Mouse (Mus musculus): ENCODE measurements around the gene Fam104a. TPM values are rescaled to one million over a fixed set of nuclear protein-coding genes. Genes with fewer than 3 reads are reported as not detected.

Gene Fam104a
- 43.9 and 46.5 TPM in 2 replicates for polyA plus RNA-seq (2015; fragmentation: Nextera tagmentation; extraction: Ambion mirVana)

DNA sequence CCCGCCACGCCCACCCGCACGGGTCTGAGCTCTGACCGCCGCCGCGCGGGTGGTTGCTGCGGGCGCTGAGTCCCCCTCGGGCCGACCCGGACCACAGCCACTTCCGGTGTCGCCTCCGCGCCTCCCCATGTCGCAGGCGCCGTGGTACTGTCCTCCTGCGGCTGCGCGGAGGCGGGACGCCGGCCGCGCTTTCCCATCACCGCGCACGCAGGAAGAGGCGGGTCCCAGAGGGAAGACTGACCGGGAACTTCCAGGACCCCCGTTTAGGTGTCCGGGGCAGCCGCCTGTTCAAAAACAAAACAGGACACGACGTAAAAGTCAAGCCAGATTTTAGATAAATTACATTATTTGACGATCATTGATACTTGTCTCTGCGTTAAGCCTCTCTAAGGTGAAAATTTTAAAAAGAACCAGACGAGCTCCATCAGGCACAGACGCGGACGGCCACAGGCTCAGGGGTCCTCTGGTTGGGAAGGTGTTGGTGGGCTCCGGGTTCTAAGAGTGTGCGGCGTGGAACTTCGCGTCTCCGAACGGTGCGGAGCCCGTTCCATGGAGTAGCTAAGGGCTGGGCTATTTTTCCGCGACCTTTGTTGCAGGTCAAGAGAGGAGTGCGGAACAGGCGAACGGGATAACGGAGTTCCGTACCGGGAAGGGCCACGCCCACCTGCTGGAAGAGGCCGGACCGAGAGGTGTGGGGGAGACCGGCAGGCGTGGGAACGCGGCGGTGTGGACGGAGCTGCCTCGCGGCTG lies at the start of gene Fam104a, which contains the start of gene D11Wsu47e:
Fam104a (minus strand) TSS at position 199 of the 750 bp plus-strand sequence.
D11Wsu47e (plus strand) TSS at position 456 of the 750 bp plus-strand sequence.
- ATAC-seq (ENCODE audit: extremely low read depth, insufficient number of reproducible peaks, low FRiP score, low TSS enrichment): peak; percentile 90
- H3K27me3 ChIP-seq (replicated peaks): no peaks in the 10 kb centered on the region
- peak within 1 kb of the TSS; percentile 82 for H3K4me2 ChIP-seq
- no peaks in the 10 kb centered on the region for H3K9me3 ChIP-seq
- H3K36me3 ChIP-seq: peaks cover 17% of the 10 kb centered on the region
- H3K4me3 ChIP-seq: peak within 1 kb of the TSS; percentile 95
- H3K9ac ChIP-seq: peak within 1 kb of the TSS; percentile 98
- WGBS: under 1% methylated on average over 70 of the region's 73 CpGs
- peaks cover 46% of the 10 kb centered on the region for H3K4me1 ChIP-seq
- peak within 1 kb of the TSS; percentile 99 for H3K27ac ChIP-seq (replicated peaks)

DNA sequence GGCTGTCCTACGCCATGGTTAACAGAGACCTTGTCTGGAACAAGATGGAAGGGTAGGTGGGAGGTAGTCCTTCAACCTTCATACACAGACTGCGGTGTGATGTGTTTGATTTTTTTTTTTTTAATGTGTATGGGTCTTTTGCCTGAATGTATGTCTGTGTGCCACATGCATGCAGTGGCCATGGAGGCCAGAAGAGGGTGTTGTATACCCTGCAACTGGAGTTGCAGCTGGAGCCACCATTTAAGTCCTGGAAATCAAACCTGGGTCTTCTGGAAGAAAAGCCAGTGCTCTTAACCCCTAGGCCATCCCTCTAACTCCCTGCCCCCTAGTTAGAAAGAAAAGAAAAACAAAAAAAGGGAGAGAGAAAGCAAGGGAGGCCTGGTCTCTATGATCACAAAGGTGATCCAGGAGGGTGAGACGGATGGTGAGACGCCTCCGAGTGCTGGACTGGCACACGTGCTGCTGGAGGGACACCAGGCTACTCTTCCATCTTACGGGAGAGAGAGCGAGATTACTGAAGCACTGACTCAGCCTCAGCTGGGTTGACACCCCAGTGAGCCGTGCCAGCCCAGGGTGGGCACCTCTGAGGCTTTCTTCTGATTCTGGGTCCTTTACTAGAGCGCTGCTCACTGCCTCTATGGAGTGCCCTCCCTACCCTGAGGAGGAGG lies 48.1 kb upstream of the Fam104a start:
- no peak overlapping the region for H3K9ac ChIP-seq
- no peak overlapping the region for H3K27ac ChIP-seq (replicated peaks)
- no peak overlapping the region for H3K4me2 ChIP-seq
- no peak overlapping the region for H3K4me3 ChIP-seq
- no peak for ATAC-seq (ENCODE audit: extremely low read depth, insufficient number of reproducible peaks, low FRiP score, low TSS enrichment)
- H3K4me1 ChIP-seq: peaks cover 60% of the 10 kb centered on the region
- H3K27me3 ChIP-seq (replicated peaks): no peaks in the 10 kb centered on the region
- peaks cover 29% of the 10 kb centered on the region for H3K36me3 ChIP-seq
- no peaks in the 10 kb centered on the region for H3K9me3 ChIP-seq
- WGBS: 90% methylated on average over 10 of the region's 10 CpGs

DNA sequence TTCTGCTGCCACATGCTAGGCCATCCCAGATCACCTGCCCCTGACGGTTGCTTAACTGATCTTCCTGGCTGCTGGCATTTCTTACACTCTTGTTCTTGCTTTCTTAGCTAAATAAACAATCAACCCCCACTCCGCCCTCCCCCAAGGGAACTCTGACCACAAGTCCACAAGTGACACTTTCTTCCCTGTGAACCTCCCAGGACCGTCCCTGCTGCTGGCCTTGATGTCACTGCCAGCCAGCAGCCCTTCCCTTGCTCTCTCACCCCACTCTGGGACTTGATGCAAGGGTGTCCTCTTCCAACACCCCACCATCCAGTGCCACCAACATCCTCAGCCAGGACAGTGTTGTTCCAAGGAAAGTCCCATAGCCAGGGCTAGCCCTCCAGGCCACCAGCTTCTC lies 46.9 kb upstream of the Fam104a start:
- Histone ChIP-seq H3K9me3 (no peaks in the 10 kb centered on the region), H3K4me2 (no peak overlapping the region), H3K36me3 (peaks cover 37% of the 10 kb centered on the region), H3K9ac (no peak overlapping the region), H3K4me1 (peaks cover 59% of the 10 kb centered on the region), H3K4me3 (no peak overlapping the region), H3K27me3 (replicated peaks) (no peaks in the 10 kb centered on the region), H3K27ac (replicated peaks) (no peak overlapping the region)
- WGBS: 60% methylated on average over 3 of the region's 3 CpGs
- no peak for ATAC-seq (ENCODE audit: extremely low read depth, insufficient number of reproducible peaks, low FRiP score, low TSS enrichment)

DNA sequence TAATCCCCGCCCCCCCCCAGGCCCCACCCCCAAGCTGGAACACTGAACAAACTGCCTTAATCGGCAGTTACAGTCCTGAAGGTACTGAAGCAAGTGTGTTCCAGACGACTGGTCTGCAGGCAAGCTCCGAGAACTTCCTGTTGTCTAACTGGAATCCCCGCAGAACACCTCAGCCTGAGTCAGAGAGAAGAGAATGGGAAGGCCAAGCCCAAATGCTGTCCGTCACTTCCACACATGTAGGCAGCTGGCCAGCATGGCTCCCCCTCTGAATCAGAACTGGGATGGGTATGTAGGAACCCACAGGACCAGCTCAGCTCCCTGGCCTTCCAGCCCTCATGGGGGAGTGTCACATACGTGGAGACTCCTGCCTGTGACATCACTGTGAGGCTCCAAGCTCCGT lies 46.0 kb upstream of the Fam104a start:
- no peaks in the 10 kb centered on the region for H3K9me3 ChIP-seq
- no peak overlapping the region for H3K4me2 ChIP-seq
- H3K27me3 ChIP-seq (replicated peaks): no peaks in the 10 kb centered on the region
- ATAC-seq (ENCODE audit: extremely low read depth, insufficient number of reproducible peaks, low FRiP score, low TSS enrichment): no peak
- H3K4me1 ChIP-seq: peaks cover 57% of the 10 kb centered on the region
- peaks cover 43% of the 10 kb centered on the region for H3K36me3 ChIP-seq
- H3K27ac ChIP-seq (replicated peaks): no peak overlapping the region
- WGBS: 58% methylated on average over 8 of the region's 8 CpGs
- no peak overlapping the region for H3K9ac ChIP-seq
- no peak overlapping the region for H3K4me3 ChIP-seq

DNA sequence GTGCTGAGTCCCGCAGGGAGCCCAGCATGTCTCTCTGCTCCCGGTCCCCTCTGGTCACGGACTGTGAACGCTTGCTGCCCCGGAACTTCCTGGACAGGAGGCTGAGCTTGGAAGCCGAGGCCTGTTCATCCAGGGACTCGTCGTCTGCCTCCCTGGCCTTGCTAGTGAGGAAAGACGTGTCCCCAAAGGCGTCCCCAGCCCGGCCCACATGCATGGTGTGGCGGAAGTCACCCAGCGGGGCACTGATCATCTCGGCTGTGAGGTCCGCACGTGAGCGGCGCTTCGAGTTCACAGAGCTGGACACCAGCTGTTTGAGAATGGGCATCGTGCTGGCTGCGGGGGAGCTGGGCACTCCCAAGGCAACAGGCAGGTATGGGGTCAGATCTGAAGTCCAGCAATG lies 45.3 kb upstream of the Fam104a start:
- H3K4me3 ChIP-seq: no peak overlapping the region
- H3K27me3 ChIP-seq (replicated peaks): no peaks in the 10 kb centered on the region
- peaks cover 50% of the 10 kb centered on the region for H3K4me1 ChIP-seq
- no peak for ATAC-seq (ENCODE audit: extremely low read depth, insufficient number of reproducible peaks, low FRiP score, low TSS enrichment)
- 88% methylated on average over 21 of the region's 21 CpGs for WGBS
- peaks cover 48% of the 10 kb centered on the region for H3K36me3 ChIP-seq
- H3K9me3 ChIP-seq: no peaks in the 10 kb centered on the region
- no peak overlapping the region for H3K4me2 ChIP-seq
- no peak overlapping the region for H3K27ac ChIP-seq (replicated peaks)
- no peak overlapping the region for H3K9ac ChIP-seq

DNA sequence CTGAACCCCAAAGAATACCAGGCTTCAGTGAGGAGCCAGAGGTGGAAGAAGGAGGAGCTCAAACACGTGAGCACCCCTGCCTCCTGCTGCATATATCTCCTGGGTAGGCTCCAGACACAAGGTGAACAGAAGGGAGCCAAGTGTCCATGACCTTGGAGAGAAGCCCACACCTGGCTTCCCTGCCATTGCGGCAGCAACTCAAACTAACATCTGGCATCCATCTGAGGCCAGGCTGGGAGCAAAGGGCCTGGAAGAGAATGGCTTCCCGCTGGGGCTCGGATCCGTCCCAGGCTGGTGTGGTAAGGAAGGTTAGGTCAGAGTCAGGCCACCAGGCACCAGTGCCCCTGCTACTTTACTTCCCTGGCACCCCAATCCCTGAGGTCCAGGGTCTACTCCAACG lies 44.0 kb upstream of the Fam104a start:
- no peak for ATAC-seq (ENCODE audit: extremely low read depth, insufficient number of reproducible peaks, low FRiP score, low TSS enrichment)
- no peak overlapping the region for H3K9ac ChIP-seq

DNA sequence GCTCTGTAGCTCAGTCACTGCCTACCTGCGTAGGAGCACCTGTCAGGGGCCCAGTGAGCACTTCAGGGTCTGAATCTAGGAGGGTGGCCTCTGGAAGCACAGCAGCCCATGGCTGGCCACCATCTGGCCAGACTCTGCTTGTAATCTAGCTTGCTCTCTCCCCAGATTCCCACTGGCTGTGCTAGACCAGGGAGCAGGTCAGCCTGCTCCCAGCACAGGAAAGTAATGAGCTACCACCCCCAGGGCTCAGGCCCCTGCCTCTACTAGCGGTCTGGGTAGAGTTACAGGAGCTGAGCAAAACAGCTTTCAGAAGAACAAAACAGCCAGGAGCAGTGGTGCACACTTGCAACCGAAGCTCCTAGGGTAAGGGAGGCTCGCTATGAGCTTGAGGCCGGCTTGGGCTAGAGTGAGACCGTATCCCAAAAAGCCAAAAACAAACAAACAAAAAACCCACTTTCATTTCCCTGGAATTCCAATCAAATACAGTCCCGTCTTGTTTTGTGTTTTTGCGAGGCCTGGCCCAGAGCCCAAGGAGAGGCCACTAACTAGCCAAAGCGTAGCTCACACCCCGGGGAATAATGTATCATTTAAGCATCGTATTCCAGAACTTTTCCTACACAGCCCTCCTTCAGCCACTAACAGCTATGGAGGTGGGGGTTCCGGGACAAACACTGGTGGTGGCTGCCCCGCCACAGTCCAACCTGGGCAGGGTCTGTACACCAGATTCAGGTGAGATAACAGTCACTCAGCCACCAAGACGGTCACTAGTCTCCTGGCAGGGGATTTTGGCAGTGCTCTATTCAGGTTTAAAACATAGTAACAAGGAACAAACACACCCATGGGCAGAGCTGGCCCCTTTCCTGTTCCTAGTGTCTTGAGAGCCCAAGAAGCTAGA lies 43.3 kb upstream of the Fam104a start:
- H3K27me3 ChIP-seq (replicated peaks): no peaks in the 10 kb centered on the region
- no peaks in the 10 kb centered on the region for H3K9me3 ChIP-seq
- 87% methylated on average over 14 of the region's 14 CpGs for WGBS
- H3K4me1 ChIP-seq: peaks cover 40% of the 10 kb centered on the region
- peaks cover 49% of the 10 kb centered on the region for H3K36me3 ChIP-seq
- no peak overlapping the region for H3K4me2 ChIP-seq
- no peak overlapping the region for H3K27ac ChIP-seq (replicated peaks)
- no peak for ATAC-seq (ENCODE audit: extremely low read depth, insufficient number of reproducible peaks, low FRiP score, low TSS enrichment)
- no peak overlapping the region for H3K9ac ChIP-seq
- no peak overlapping the region for H3K4me3 ChIP-seq

More for the DNA sequence above, 44.0 kb upstream of the Fam104a start:
- Histone ChIP-seq H3K9me3 (no peaks in the 10 kb centered on the region), H3K4me2 (no peak overlapping the region), H3K27ac (replicated peaks) (no peak overlapping the region), H3K4me3 (no peak overlapping the region), H3K4me1 (peaks cover 38% of the 10 kb centered on the region), H3K36me3 (peaks cover 49% of the 10 kb centered on the region), H3K27me3 (replicated peaks) (no peaks in the 10 kb centered on the region)
- WGBS: 84% methylated on average over 6 of the region's 6 CpGs

DNA sequence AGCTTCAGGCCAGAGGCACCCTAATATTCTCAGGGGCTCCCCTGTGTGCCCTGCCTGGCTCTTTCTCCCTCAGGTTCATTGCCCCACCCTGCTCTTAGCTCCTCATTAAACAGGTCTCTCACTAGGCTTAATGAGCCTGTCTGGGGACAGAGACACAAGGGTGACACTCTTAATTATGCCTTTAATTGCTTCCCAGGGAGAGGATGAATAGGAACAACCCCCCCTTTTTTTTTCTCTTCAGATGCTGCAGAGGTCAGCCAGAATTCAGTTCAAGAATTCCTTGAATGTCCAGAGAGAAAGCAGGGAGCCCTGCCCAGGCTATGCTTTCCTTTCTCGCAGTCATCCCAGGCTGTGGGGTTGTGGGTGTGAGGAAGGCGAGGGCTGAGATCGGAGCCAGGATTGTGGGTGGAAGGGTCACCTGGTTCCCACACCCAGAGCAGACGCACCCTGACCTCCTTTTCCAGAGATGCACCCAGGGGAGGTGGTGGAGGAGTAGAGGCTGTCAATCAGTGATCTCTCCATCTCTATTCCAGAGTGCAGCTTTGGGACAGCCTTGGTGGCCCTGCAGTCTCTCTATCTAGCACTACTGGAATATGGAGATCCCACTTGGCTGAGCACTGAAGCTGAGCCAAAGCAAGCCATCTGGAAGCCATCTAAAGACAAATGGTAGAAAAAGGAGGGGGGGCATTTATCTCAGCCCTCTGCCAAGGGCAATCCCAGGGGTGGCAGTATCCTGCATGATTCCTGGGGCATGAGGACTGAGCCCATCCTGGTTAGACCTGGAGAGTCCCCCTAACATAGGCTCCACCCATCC lies 41.5 kb upstream of the Fam104a start:
- no peaks in the 10 kb centered on the region for H3K27me3 ChIP-seq (replicated peaks)
- H3K4me1 ChIP-seq: peaks cover 31% of the 10 kb centered on the region
- no peak overlapping the region for H3K4me2 ChIP-seq
- no peaks in the 10 kb centered on the region for H3K9me3 ChIP-seq
- no peak overlapping the region for H3K9ac ChIP-seq
- peaks cover 49% of the 10 kb centered on the region for H3K36me3 ChIP-seq
- H3K4me3 ChIP-seq: no peak overlapping the region
- no peak overlapping the region for H3K27ac ChIP-seq (replicated peaks)
- ATAC-seq (ENCODE audit: extremely low read depth, insufficient number of reproducible peaks, low FRiP score, low TSS enrichment): no peak
- 87% methylated on average over 4 of the region's 4 CpGs for WGBS

DNA sequence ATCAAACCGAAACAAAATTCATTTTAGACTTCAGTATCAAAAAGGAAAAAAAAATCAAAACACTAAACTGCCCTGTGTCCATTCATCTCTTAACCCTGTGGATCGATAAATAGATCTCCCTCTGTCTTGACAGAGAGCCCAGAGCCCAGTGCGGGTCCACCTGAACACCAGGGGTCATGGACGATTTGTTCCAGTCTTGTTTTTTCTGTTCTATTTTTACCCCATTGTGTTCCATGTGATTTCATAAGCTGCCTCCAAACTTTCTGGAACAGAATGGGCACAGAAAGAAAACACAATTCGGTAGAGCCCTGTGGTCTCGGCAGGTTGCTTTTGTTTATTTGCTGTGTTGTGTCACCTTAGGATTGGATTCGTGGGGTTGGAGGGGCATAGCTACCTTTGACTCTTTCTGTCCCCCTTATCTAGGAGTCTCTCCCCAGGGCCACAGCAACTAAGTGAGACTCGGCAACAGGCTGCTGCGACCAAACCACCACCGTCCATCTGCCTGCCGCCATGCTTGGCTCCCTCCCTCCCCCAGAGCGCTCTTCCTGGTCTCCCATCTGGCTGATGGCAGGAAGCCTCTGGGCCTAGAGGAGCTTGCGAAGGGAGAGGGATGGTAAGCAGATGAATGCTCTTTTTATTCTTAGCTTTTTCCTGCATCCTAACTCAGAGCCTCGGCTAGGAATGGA lies 38.6 kb upstream of the Fam104a start:
- Histone ChIP-seq H3K4me1 (peaks cover 22% of the 10 kb centered on the region), H3K4me2 (no peak overlapping the region), H3K9ac (0 out of 2 replicates have a peak overlapping the region, but pooled peaks have one; percentile 5), H3K27ac (replicated peaks) (peak overlapping the region; percentile 15; the same call in 1 of the 2 replicates), H3K27me3 (replicated peaks) (no peaks in the 10 kb centered on the region), H3K4me3 (no peak overlapping the region), H3K9me3 (no peaks in the 10 kb centered on the region), H3K36me3 (peaks cover 28% of the 10 kb centered on the region)
- 46% methylated on average over 14 of the region's 14 CpGs for WGBS
- no peak for ATAC-seq (ENCODE audit: extremely low read depth, insufficient number of reproducible peaks, low FRiP score, low TSS enrichment)

DNA sequence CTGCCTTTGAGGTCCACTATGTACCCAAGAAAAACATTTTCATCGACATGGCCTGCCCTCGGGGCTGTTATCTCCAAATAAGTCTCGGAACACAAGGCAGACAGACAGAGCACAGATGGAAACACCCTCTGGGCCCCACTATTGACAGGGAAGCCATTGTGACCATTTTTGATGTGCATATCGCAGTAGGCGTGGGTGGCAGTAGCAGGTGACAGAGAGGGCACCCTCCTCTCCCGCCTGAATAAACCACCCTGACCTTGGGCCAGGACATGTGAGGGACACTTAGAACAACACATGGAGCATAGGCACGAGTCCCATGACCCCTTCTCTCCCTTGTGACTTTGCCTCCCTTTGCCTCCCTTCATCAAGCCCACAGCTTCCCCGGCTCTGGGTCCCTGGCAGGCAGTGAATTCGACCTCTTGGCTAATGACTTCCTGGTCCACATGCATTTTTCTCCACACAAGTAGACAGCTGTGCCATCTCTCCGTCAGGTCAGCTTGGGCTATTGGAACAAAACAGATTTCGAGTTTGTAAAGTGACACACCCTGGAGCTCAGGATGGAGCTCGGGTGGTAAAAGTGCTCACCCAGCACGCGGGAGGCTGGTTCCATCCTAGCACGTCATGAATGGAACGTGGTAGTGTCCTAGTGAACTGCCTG lies 33.9 kb upstream of the Fam104a start:
- WGBS: 59% methylated on average over 16 of the region's 16 CpGs
- ATAC-seq (ENCODE audit: extremely low read depth, insufficient number of reproducible peaks, low FRiP score, low TSS enrichment): no peak
- H3K27ac ChIP-seq (replicated peaks): no peak overlapping the region

More for the DNA sequence above, 33.9 kb upstream of the Fam104a start:
- Histone ChIP-seq H3K4me1 (peaks cover 12% of the 10 kb centered on the region), H3K9ac (no peak overlapping the region), H3K4me2 (no peak overlapping the region), H3K9me3 (no peaks in the 10 kb centered on the region), H3K4me3 (no peak overlapping the region), H3K36me3 (no peaks in the 10 kb centered on the region), H3K27me3 (replicated peaks) (no peaks in the 10 kb centered on the region)

Measured in heart, embryonic 13.5 days (tissue).